Mouse (Mus musculus) CH12.LX (cell line): ENCODE measurements around the gene Itgb4. TPM values are rescaled to one million over a fixed set of nuclear protein-coding genes. Genes with fewer than 3 reads are reported as not detected.

Source experiments
- DNase-seq: peaks from one replicate; pipeline ENCODE4 v3.0.0-alpha.2; 2013; ENCODE audit errors: extremely low read depth
- H3K27ac ChIP-seq: 2 replicates; pipeline ENCODE4 v1.5.1; 2012; ENCODE audit warnings: low read depth, mild to moderate bottlenecking, control low read depth, moderate library complexity; ENCODE audit not compliant: insufficient read depth
- H3K27me3 ChIP-seq: replicated peaks from 2 replicates; pipeline ENCODE3; 2012; ENCODE audit warnings: inconsistent platforms
- H3K36me3 ChIP-seq, 2 experiments: replicated peaks in 1 of 2; 2 replicates each; pipeline versions ENCODE3 to v1.6.1; 2012; ENCODE audit warnings: inconsistent platforms in 1 of 2, low read length in 1 of 2, mild to moderate bottlenecking in 1 of 2, mixed read lengths in 1 of 2, moderate library complexity in 1 of 2; ENCODE audit not compliant: control insufficient read depth in 1 of 2, insufficient read depth in 1 of 2
- H3K4me1 ChIP-seq, 2 experiments: 2 replicates each; pipeline ENCODE4 v1.6.1; 2012; ENCODE audit warnings: inconsistent platforms in 1 of 2, moderate library complexity in 1 of 2; ENCODE audit not compliant: insufficient read depth in 2 of 2, control insufficient read depth in 1 of 2
- H3K4me2 ChIP-seq: 2 replicates; pipeline ENCODE4 v1.6.1; 2012; ENCODE audit warnings: low read depth, mild to moderate bottlenecking, control low read depth; ENCODE audit not compliant: poor library complexity, insufficient read depth, severe bottlenecking
- H3K4me3 ChIP-seq, 3 experiments: fragments of 150-350 bp in 1 of 3; sonication (generic) in 1 of 3; replicated peaks in 1 of 3; 2 replicates each; pipeline versions ENCODE3 to v1.5.1; 2011 to 2012; ENCODE audit warnings: low read depth in 2 of 3, low read length in 2 of 3, mild to moderate bottlenecking in 2 of 3, moderate library complexity in 2 of 3, control low read depth in 1 of 3, improper control_type of control experiment in 1 of 3, inconsistent platforms in 1 of 3, mixed read lengths in 1 of 3; ENCODE audit not compliant: poor library complexity in 1 of 3
- H3K79me2 ChIP-seq: replicated peaks from 2 replicates; pipeline ENCODE4 v1.6.1; 2012; ENCODE audit warnings: mild to moderate bottlenecking, moderate library complexity; ENCODE audit not compliant: control insufficient read depth, poor library complexity, insufficient read depth, severe bottlenecking; ENCODE audit errors: extremely low read depth
- H3K9ac ChIP-seq: 2 replicates; pipeline ENCODE4 v1.6.1; 2012; ENCODE audit warnings: low read depth, mild to moderate bottlenecking, control low read depth, moderate library complexity; ENCODE audit not compliant: insufficient read depth
- H3K9me3 ChIP-seq: replicated peaks from 2 replicates; pipeline ENCODE3; 2012; ENCODE audit warnings: low read length, inconsistent platforms, mixed read lengths
- BHLHE40 ChIP-seq: IDR thresholded peaks from 2 replicates; pipeline ENCODE4 v1.6.1; 2011; ENCODE audit warnings: mild to moderate bottlenecking, low read depth, low read length, improper control_type of control experiment
- CHD1 ChIP-seq: IDR thresholded peaks from 2 replicates; pipeline ENCODE4 v1.6.1; 2012; ENCODE audit warnings: low read depth, low read length, improper control_type of control experiment, inconsistent platforms
- CHD2 ChIP-seq: IDR thresholded peaks from 2 replicates; pipeline ENCODE4 v1.6.1; 2011; ENCODE audit warnings: low read length, improper control_type of control experiment
- CTCF ChIP-seq, 2 experiments: IDR thresholded peaks in 1 of 2; conservative IDR thresholded peaks in 1 of 2; 2 replicates each; pipeline ENCODE4 v1.5.1; 2011 to 2012; ENCODE audit warnings: low read depth in 2 of 2, low read length in 2 of 2, improper control_type of control experiment in 1 of 2, inconsistent platforms in 1 of 2, mild to moderate bottlenecking in 1 of 2, moderate library complexity in 1 of 2
- E2F4 ChIP-seq: IDR thresholded peaks from 2 replicates; pipeline ENCODE4 v1.6.1; 2011; ENCODE audit warnings: low read depth, low read length, improper control_type of control experiment; ENCODE audit not compliant: insufficient replicate concordance
- ELF1 ChIP-seq: IDR thresholded peaks from 2 replicates; pipeline ENCODE4 v1.6.1; 2014; ENCODE audit warnings: low read depth, mild to moderate bottlenecking, inconsistent platforms, low read length, improper control_type of control experiment
- EP300 ChIP-seq: IDR thresholded peaks from 2 replicates; pipeline ENCODE4 v1.6.1; 2011; ENCODE audit warnings: low read length, improper control_type of control experiment
- ETS1 ChIP-seq: conservative IDR thresholded peaks from 2 replicates; pipeline ENCODE4 v1.6.1; 2012; ENCODE audit warnings: low read depth, mild to moderate bottlenecking, inconsistent platforms, low read length, improper control_type of control experiment, moderate library complexity
- GABPA ChIP-seq: IDR thresholded peaks from 2 replicates; pipeline ENCODE4 v1.6.1; 2012; ENCODE audit warnings: low read depth, low read length, improper control_type of control experiment, inconsistent platforms; ENCODE audit not compliant: insufficient replicate concordance
- HCFC1 ChIP-seq: IDR thresholded peaks from 2 replicates; pipeline ENCODE4 v1.6.1; 2012; ENCODE audit warnings: low read depth, mild to moderate bottlenecking, inconsistent platforms, low read length, improper control_type of control experiment
- IRF4 ChIP-seq: IDR thresholded peaks from 2 replicates; pipeline ENCODE4 v1.6.1; 2014; ENCODE audit warnings: low read depth, mild to moderate bottlenecking, inconsistent platforms, low read length, improper control_type of control experiment
- JUN ChIP-seq: IDR thresholded peaks from 2 replicates; pipeline ENCODE4 v1.6.1; 2011; ENCODE audit warnings: low read depth, mild to moderate bottlenecking, low read length, improper control_type of control experiment, moderate library complexity; ENCODE audit not compliant: insufficient read depth
- JUND ChIP-seq: conservative IDR thresholded peaks from 2 replicates; pipeline ENCODE4 v1.6.1; 2011; ENCODE audit warnings: low read depth, low read length, improper control_type of control experiment
- KAT2A ChIP-seq: IDR thresholded peaks from 2 replicates; pipeline ENCODE4 v1.6.1; 2012; ENCODE audit warnings: low read length, improper control_type of control experiment, inconsistent platforms; ENCODE audit not compliant: insufficient replicate concordance
- MAFK ChIP-seq: IDR thresholded peaks from 2 replicates; pipeline ENCODE4 v1.6.1; 2011; ENCODE audit warnings: low read length, improper control_type of control experiment; ENCODE audit not compliant: insufficient replicate concordance
- MAX ChIP-seq: IDR thresholded peaks from 2 replicates; pipeline ENCODE4 v1.6.1; 2011; ENCODE audit warnings: low read length, improper control_type of control experiment
- MAZ ChIP-seq: IDR thresholded peaks from 2 replicates; pipeline ENCODE4 v1.6.1; 2012; ENCODE audit warnings: low read depth, mild to moderate bottlenecking, inconsistent platforms, low read length, improper control_type of control experiment, moderate library complexity
- MEF2A ChIP-seq: IDR thresholded peaks from 2 replicates; pipeline ENCODE4 v1.6.1; 2014; ENCODE audit warnings: low read depth, mild to moderate bottlenecking, inconsistent platforms, low read length, improper control_type of control experiment, borderline replicate concordance
- MXI1 ChIP-seq: IDR thresholded peaks from 2 replicates; pipeline ENCODE4 v1.6.1; 2011; ENCODE audit warnings: mild to moderate bottlenecking, low read depth, low read length, improper control_type of control experiment
- MYC ChIP-seq: IDR thresholded peaks from 2 replicates; pipeline ENCODE4 v1.6.1; 2011; ENCODE audit warnings: low read depth, mild to moderate bottlenecking, improper control_type of control experiment, low read length
- NELFE ChIP-seq: IDR thresholded peaks from 2 replicates; pipeline ENCODE4 v1.6.1; 2011; ENCODE audit warnings: low read depth, low read length, improper control_type of control experiment
- NRF1 ChIP-seq: IDR thresholded peaks from 2 replicates; pipeline ENCODE4 v1.6.1; 2014; ENCODE audit warnings: low read depth, mild to moderate bottlenecking, inconsistent platforms, low read length, improper control_type of control experiment, moderate library complexity
- PAX5 ChIP-seq: IDR thresholded peaks from 2 replicates; pipeline ENCODE4 v1.6.1; 2012; ENCODE audit warnings: low read length, inconsistent platforms, mixed read lengths
- POLR2A ChIP-seq: IDR thresholded peaks from 2 replicates; pipeline ENCODE4 v1.6.1; 2011; ENCODE audit warnings: low read depth, mild to moderate bottlenecking, improper control_type of control experiment, low read length
- POLR2AphosphoS2 ChIP-seq: IDR thresholded peaks from 2 replicates; pipeline ENCODE4 v1.6.1; 2011; ENCODE audit warnings: low read depth, low read length, improper control_type of control experiment
- RAD21 ChIP-seq: IDR thresholded peaks from 2 replicates; pipeline ENCODE4 v1.6.1; 2011; ENCODE audit warnings: low read depth, mild to moderate bottlenecking, low read length, improper control_type of control experiment, moderate library complexity
- RCOR1 ChIP-seq: conservative IDR thresholded peaks from 2 replicates; pipeline ENCODE4 v1.6.1; 2012; ENCODE audit warnings: low read depth, mild to moderate bottlenecking, inconsistent platforms, low read length, improper control_type of control experiment
- SIN3A ChIP-seq: IDR thresholded peaks from 2 replicates; pipeline ENCODE4 v1.6.1; 2012; ENCODE audit warnings: low read length, improper control_type of control experiment, inconsistent platforms
- SMC3 ChIP-seq: IDR thresholded peaks from 2 replicates; pipeline ENCODE4 v1.6.1; 2011; ENCODE audit warnings: low read depth, low read length, improper control_type of control experiment
- TBP ChIP-seq: conservative IDR thresholded peaks from 2 replicates; pipeline ENCODE4 v1.6.1; 2011; ENCODE audit warnings: low read depth, low read length, improper control_type of control experiment
- TCF12 ChIP-seq: IDR thresholded peaks from 2 replicates; pipeline ENCODE4 v1.6.1; 2014; ENCODE audit warnings: low read depth, mild to moderate bottlenecking, inconsistent platforms, low read length, improper control_type of control experiment
- UBTF ChIP-seq: IDR thresholded peaks from 2 replicates; pipeline ENCODE4 v1.6.1; 2012; ENCODE audit warnings: low read depth, mild to moderate bottlenecking, inconsistent platforms, low read length, improper control_type of control experiment, moderate library complexity
- USF1 ChIP-seq: IDR thresholded peaks from 2 replicates; pipeline ENCODE4 v1.6.1; 2014; ENCODE audit warnings: low read depth, mild to moderate bottlenecking, inconsistent platforms, low read length, improper control_type of control experiment
- USF2 ChIP-seq: conservative IDR thresholded peaks from 2 replicates; pipeline ENCODE4 v1.6.1; 2011; ENCODE audit warnings: low read depth, low read length, improper control_type of control experiment
- ZC3H11A ChIP-seq: IDR thresholded peaks from 2 replicates; pipeline ENCODE4 v1.6.1; 2012; ENCODE audit warnings: low read depth, mild to moderate bottlenecking, inconsistent platforms, low read length, improper control_type of control experiment
- ZKSCAN1 ChIP-seq: IDR thresholded peaks from 2 replicates; pipeline ENCODE4 v1.6.1; 2012; ENCODE audit warnings: low read depth, inconsistent platforms, low read length, improper control_type of control experiment, borderline replicate concordance
- ZMIZ1 ChIP-seq: IDR thresholded peaks from 2 replicates; pipeline ENCODE4 v1.6.1; 2012; ENCODE audit warnings: low read depth, mild to moderate bottlenecking, inconsistent platforms, low read length, improper control_type of control experiment
- ZNF384 ChIP-seq: IDR thresholded peaks from 2 replicates; pipeline ENCODE4 v1.6.1; 2012; ENCODE audit warnings: low read depth, low read length, improper control_type of control experiment, inconsistent platforms
- dilution Hi-C: fragments of 300-500 bp; cut with MboI; formaldehyde crosslinking; loops from 2 replicates; pipeline ENCODE4 v1.14.3; 2020; ENCODE audit warnings: low sequenced_read_pairs; ENCODE audit not compliant: extremely low pct_unique_long_range_greater_than_20kb, extremely low pct_ligation_motif_present
- in situ Hi-C: fragments of 300-500 bp; cut with MboI; formaldehyde crosslinking; loops from 3 replicates; pipeline ENCODE4 v1.14.3; 2019; ENCODE audit warnings: low sequenced_read_pairs, low pct_ligation_motif_present, low pct_unique_long_range_greater_than_20kb, mixed read lengths
- polyA plus RNA-seq: library from polyadenylated mRNA; unstranded; fragments of >175 nt; gene quantifications from 2 replicates; pipeline ENCODE4 v1.2.1, GENCODE M21; 2012; ENCODE audit warnings: low read depth; ENCODE audit not compliant: insufficient read length
- total RNA-seq, 2 experiments: library from RNA; depleted of rRNA; stranded (reverse); fragments of 300-350 nt in 1 of 2; fragments of >200 nt in 1 of 2; gene quantifications; 2 replicates each; pipeline ENCODE4 v1.2.3; 2012 to 2014

Itgb4 gene
- total and polyA plus RNA-seq, 3 experiments = 0.42 to 6.3 (median 0.59) TPM

DNA sequence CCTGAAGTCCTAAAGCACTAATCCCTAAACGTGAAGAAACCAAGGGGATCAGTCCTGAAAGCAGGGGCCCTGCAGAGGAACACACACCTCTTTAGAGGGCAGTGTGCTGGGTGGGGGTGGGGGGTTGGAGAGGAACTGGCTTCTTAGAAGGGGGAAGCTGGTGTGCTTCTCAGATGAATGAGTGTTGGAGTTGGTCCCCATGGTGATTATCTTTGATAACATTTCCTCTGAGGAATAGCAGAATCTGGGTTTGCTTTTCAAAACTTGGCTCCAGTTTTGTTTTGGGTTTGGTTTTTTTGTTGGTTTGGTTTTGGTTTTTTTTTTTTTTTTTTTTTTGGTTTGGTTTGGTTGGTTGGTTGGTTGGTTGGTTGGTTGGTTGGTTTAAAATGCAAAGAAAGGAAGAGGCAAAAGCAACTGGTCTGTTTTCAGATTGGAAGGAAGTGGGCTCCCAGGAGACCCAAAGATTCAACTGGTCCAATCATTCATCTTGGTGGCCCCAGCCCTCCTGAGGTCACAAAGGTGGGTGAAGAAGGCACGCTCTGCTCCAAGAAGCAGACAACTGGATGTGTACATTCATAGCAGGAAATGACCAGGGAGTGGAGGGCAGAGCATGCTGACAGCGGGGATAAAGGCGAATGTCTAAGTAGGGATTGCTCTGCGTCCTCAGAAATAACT lies 5.6 kb upstream of the Itgb4 start:
- Histone ChIP-seq H3K4me1 (peaks cover 12 to 17% of the 10 kb centered on the region in 2 experiments), H3K9ac (no peak overlapping the region), H3K79me2 (no peaks in the 10 kb centered on the region)
- in situ Hi-C loops = no loop called here
- dilution Hi-C loops = no loop called here
- no peak for TF ChIP-seq BHLHE40
- TF ChIP-seq MEF2A = no peak
- no peak for TF ChIP-seq PAX5
- peak; percentile 33; the same call in 1 of the 2 replicates for TF ChIP-seq IRF4
- no peak for TF ChIP-seq MXI1
- TF ChIP-seq CHD1 = no peak
- TF ChIP-seq E2F4 = no peak
- peak; percentile 24; the same call in 1 of the 2 replicates for TF ChIP-seq SIN3A
- TF ChIP-seq RAD21 = no peak
- TF ChIP-seq USF2 = no peak
- TF ChIP-seq MAZ = 0 out of 2 replicates have a peak, but pooled peaks have one; percentile 6
- TF ChIP-seq NELFE = no peak
- TF ChIP-seq NRF1 = no peak
- TF ChIP-seq MAX = no peak
- 0 out of 2 replicates have a peak, but pooled peaks have one; percentile 14 for TF ChIP-seq TCF12
- no peak for TF ChIP-seq RCOR1
- no peak for TF ChIP-seq UBTF
- no peak for TF ChIP-seq ZMIZ1
- 0 out of 2 replicates have a peak, but pooled peaks have one; percentile 21 for TF ChIP-seq MYC
- TF ChIP-seq ZNF384 = peak; percentile 90
- no peak for TF ChIP-seq MAFK
- TF ChIP-seq CTCF (conservative IDR thresholded peaks at IDR 0.05 in 1 of 2, IDR thresholded peaks at IDR 0.05 in 1 of 2; ENCODE audit: low read depth in 2 of 2, low read length in 2 of 2) = no peak
- no peak for TF ChIP-seq POLR2A
- no peak for TF ChIP-seq ZC3H11A
- TF ChIP-seq ZKSCAN1 = no peak
- TF ChIP-seq SMC3 = no peak
- no peak for TF ChIP-seq TBP
- TF ChIP-seq CHD2 = no peak
- 0 out of 2 replicates have a peak, but pooled peaks have one; percentile 14 for TF ChIP-seq HCFC1
- TF ChIP-seq GABPA = no peak
- TF ChIP-seq ETS1 = no peak
- TF ChIP-seq JUN = no peak
- TF ChIP-seq POLR2AphosphoS2 = no peak
- no peak; the same call in 1 of the 2 replicates for TF ChIP-seq EP300
- no peak for TF ChIP-seq USF1
- TF ChIP-seq KAT2A = no peak
- TF ChIP-seq ELF1 = no peak
- TF ChIP-seq JUND = 0 out of 2 replicates have a peak, but pooled peaks have one; percentile 28
- TF ChIP-seq, all 38 proteins: peak for 8
- Histone ChIP-seq H3K9me3 (no peaks in the 10 kb centered on the region), H3K36me3 (peaks cover 23 to 34% of the 10 kb centered on the region in 2 experiments), H3K27me3 (peaks cover 5% of the 10 kb centered on the region), H3K4me2 (peak overlapping the region; percentile 11; the same call in 1 of the 2 replicates), H3K4me3 (no peak overlapping the region), H3K27ac (no peak overlapping the region)
- peak; percentile 66 for DNase-seq
